Mouse (Mus musculus) megakaryocyte, embryonic 14.5 days (primary cell): ENCODE results near the gene Cd6. TPM values are rescaled to one million over a fixed set of nuclear protein-coding genes. Genes with fewer than 3 reads are reported as not detected.
A peak's percentile ranks its signal among the peaks of the same experiment; 100 is the strongest.

Experiments
- H3K27me3 ChIP-seq: replicated peaks from 2 replicates; pipeline ENCODE3; 2012; ENCODE audit warnings: inconsistent platforms
- H3K36me3 ChIP-seq: replicated peaks from 2 replicates; pipeline ENCODE3; 2012; ENCODE audit warnings: low read length, inconsistent platforms, mixed read lengths
- H3K4me1 ChIP-seq: 2 replicates; pipeline ENCODE4 v1.6.1; 2012; ENCODE audit warnings: inconsistent platforms
- H3K4me3 ChIP-seq: replicated peaks from 2 replicates; pipeline ENCODE3; 2012; ENCODE audit warnings: moderate library complexity, mild to moderate bottlenecking, inconsistent platforms
- H3K9me3 ChIP-seq: 2 replicates; pipeline ENCODE4 v1.6.1; 2012; ENCODE audit warnings: inconsistent platforms
- FLI1 ChIP-seq: IDR thresholded peaks from 2 replicates; pipeline ENCODE4 v1.6.1; 2012; ENCODE audit warnings: low read length, inconsistent platforms, mixed read lengths
- GATA1 ChIP-seq: IDR thresholded peaks from 3 replicates; pipeline ENCODE4 v1.6.1; 2012; ENCODE audit warnings: mixed read lengths, low read length, inconsistent platforms, borderline replicate concordance
- polyA plus RNA-seq: library from polyadenylated mRNA; stranded (reverse); fragments of >175 nt; gene quantifications from 2 replicates; pipeline ENCODE4 v1.2.3, GENCODE M21; 2012; ENCODE audit warnings: low replicate concordance; ENCODE audit not compliant: insufficient read depth

Gene Cd6
- polyA plus RNA-seq, 1 experiment = not detected

- peaks cover 5% of the 10 kb centered on the region; the same call in 1 of the 2 replicates for H3K9me3 ChIP-seq
- TF ChIP-seq FLI1 (no peak), GATA1 (no peak)
- H3K27me3 ChIP-seq = peaks cover 93% of the 10 kb centered on the region
- peaks cover 16% of the 10 kb centered on the region for H3K4me1 ChIP-seq
- peaks cover 3% of the 10 kb centered on the region for H3K36me3 ChIP-seq
- H3K4me3 ChIP-seq = no peak overlapping the region
These were observed 36.5 kb upstream of the Cd6 start for GRCm38 (mm10) chr19:10866351-10866750.

- no peak overlapping the region for H3K4me3 ChIP-seq
- TF ChIP-seq FLI1 (no peak), GATA1 (no peak)
- no peaks in the 10 kb centered on the region for H3K9me3 ChIP-seq
- H3K4me1 ChIP-seq = no peaks in the 10 kb centered on the region
- H3K27me3 ChIP-seq = peaks cover 95% of the 10 kb centered on the region
- no peaks in the 10 kb centered on the region for H3K36me3 ChIP-seq
These were observed 30.2 kb upstream of the Cd6 start for GRCm38 (mm10) chr19:10860072-10860497.

GRCm38 (mm10) chr19:10856520-10856919, 26.7 kb upstream of the Cd6 start:
- H3K9me3 ChIP-seq = no peaks in the 10 kb centered on the region
- no peaks in the 10 kb centered on the region for H3K36me3 ChIP-seq
- H3K27me3 ChIP-seq = peaks cover 97% of the 10 kb centered on the region
- H3K4me1 ChIP-seq = no peaks in the 10 kb centered on the region
- TF ChIP-seq FLI1 (no peak), GATA1 (no peak)
- H3K4me3 ChIP-seq = no peak overlapping the region

GRCm38 (mm10) chr19:10855422-10855821, 25.6 kb upstream of the Cd6 start:
- Histone ChIP-seq H3K36me3 (no peaks in the 10 kb centered on the region), H3K9me3 (no peaks in the 10 kb centered on the region), H3K27me3 (peaks cover 98% of the 10 kb centered on the region), H3K4me3 (no peak overlapping the region), H3K4me1 (no peaks in the 10 kb centered on the region)
- TF ChIP-seq GATA1 = no peak

GRCm38 (mm10) chr19:10847311-10848087, 17.6 kb upstream of the Cd6 start:
- Histone ChIP-seq H3K27me3 (peaks cover 91% of the 10 kb centered on the region), H3K36me3 (no peaks in the 10 kb centered on the region), H3K9me3 (no peaks in the 10 kb centered on the region; the same call in 1 of the 2 replicates), H3K4me1 (peaks cover 8% of the 10 kb centered on the region), H3K4me3 (peak overlapping the region; percentile 59)
- TF ChIP-seq GATA1 = no peak
- no peak for TF ChIP-seq FLI1

GRCm38 (mm10) chr19:10846150-10846549, 16.3 kb upstream of the Cd6 start:
- H3K4me1 ChIP-seq = peaks cover 20% of the 10 kb centered on the region
- peak overlapping the region; percentile 6 for H3K4me3 ChIP-seq
- H3K36me3 ChIP-seq = no peaks in the 10 kb centered on the region
- TF ChIP-seq FLI1 (no peak), GATA1 (no peak)
- H3K27me3 ChIP-seq = peaks cover 91% of the 10 kb centered on the region
- H3K9me3 ChIP-seq = no peaks in the 10 kb centered on the region; the same call in 1 of the 2 replicates

GRCm38 (mm10) chr19:10845454-10845853, 15.6 kb upstream of the Cd6 start:
- H3K4me1 ChIP-seq = peaks cover 20% of the 10 kb centered on the region
- H3K9me3 ChIP-seq = no peaks in the 10 kb centered on the region; the same call in 1 of the 2 replicates
- H3K27me3 ChIP-seq = peaks cover 88% of the 10 kb centered on the region
- no peaks in the 10 kb centered on the region for H3K36me3 ChIP-seq
- no peak for TF ChIP-seq FLI1
- no peak overlapping the region for H3K4me3 ChIP-seq

GRCm38 (mm10) chr19:10844206-10844605, 14.3 kb upstream of the Cd6 start:
- H3K27me3 ChIP-seq = peaks cover 90% of the 10 kb centered on the region
- peaks cover 20% of the 10 kb centered on the region for H3K4me1 ChIP-seq
- no peaks in the 10 kb centered on the region for H3K36me3 ChIP-seq
- TF ChIP-seq FLI1 = no peak
- no peak for TF ChIP-seq GATA1
- no peaks in the 10 kb centered on the region; the same call in 1 of the 2 replicates for H3K9me3 ChIP-seq
- peak overlapping the region; percentile 85 for H3K4me3 ChIP-seq

- H3K9me3 ChIP-seq = no peaks in the 10 kb centered on the region; the same call in 1 of the 2 replicates
- H3K4me1 ChIP-seq = peaks cover 20% of the 10 kb centered on the region
- H3K27me3 ChIP-seq = peaks cover 89% of the 10 kb centered on the region
- TF ChIP-seq FLI1 (no peak), GATA1 (no peak)
- H3K36me3 ChIP-seq = no peaks in the 10 kb centered on the region
- peak overlapping the region; percentile 90 for H3K4me3 ChIP-seq
These were observed 13.1 kb upstream of the Cd6 start for GRCm38 (mm10) chr19:10842914-10843313.

GRCm38 (mm10) chr19:10841721-10842626, 12.1 kb upstream of the Cd6 start:
- peaks cover 88% of the 10 kb centered on the region for H3K27me3 ChIP-seq
- H3K9me3 ChIP-seq = no peaks in the 10 kb centered on the region; the same call in 1 of the 2 replicates
- peaks cover 20% of the 10 kb centered on the region for H3K4me1 ChIP-seq
- peak overlapping the region; percentile 90 for H3K4me3 ChIP-seq
- TF ChIP-seq FLI1 (0 out of 2 replicates have a peak, but pooled peaks have one; percentile 8), GATA1 (no peak)
- H3K36me3 ChIP-seq = no peaks in the 10 kb centered on the region
